Mouse (Mus musculus) hindbrain, postnatal 0 days (tissue): ENCODE data around the gene Sumo2. TPM values are rescaled to one million over a fixed set of nuclear protein-coding genes. Genes with fewer than 3 reads are reported as not detected.

Experiments
- ATAC-seq: fragments of 200-750 bp; cut with Nextera tagmentation; 2 replicates; pipeline ENCODE4 v1.8.0; 2017; ENCODE audit warnings: mild to moderate bottlenecking, moderate TSS enrichment, moderate library complexity
- DNase-seq: peaks from one replicate; pipeline ENCODE4 v3.0.0-alpha.2; 2015; ENCODE audit warnings: low spot score
- H3K27ac ChIP-seq: fragments of 300-500 bp; sonication (generic); 2 replicates; pipeline ENCODE4 v1.5.1; 2014; ENCODE audit warnings: mild to moderate bottlenecking
- H3K27me3 ChIP-seq: fragments of 300-500 bp; sonication (generic); 2 replicates; pipeline ENCODE4 v1.6.1; 2014; ENCODE audit warnings: low read length, mixed read lengths; ENCODE audit not compliant: insufficient read depth
- H3K36me3 ChIP-seq: fragments of 300-500 bp; sonication (generic); 2 replicates; pipeline ENCODE4 v1.6.1; 2014; ENCODE audit warnings: low read length, mixed read lengths; ENCODE audit not compliant: insufficient read depth
- H3K4me1 ChIP-seq: fragments of 300-500 bp; sonication (generic); 2 replicates; pipeline ENCODE4 v1.6.1; 2014; ENCODE audit warnings: antibody characterized with exemption, low read length, mixed read lengths; ENCODE audit not compliant: insufficient read depth
- H3K4me2 ChIP-seq: fragments of 300-500 bp; sonication (generic); 2 replicates; pipeline ENCODE4 v1.6.1; 2014; ENCODE audit warnings: low read depth, mild to moderate bottlenecking, low read length, moderate library complexity, mixed read lengths
- H3K4me3 ChIP-seq: fragments of 300-500 bp; sonication (generic); 2 replicates; pipeline ENCODE4 v1.5.1; 2014; ENCODE audit warnings: low read length
- H3K9ac ChIP-seq: fragments of 300-500 bp; sonication (generic); replicated peaks from 2 replicates; pipeline ENCODE4 v1.6.1; 2014; ENCODE audit warnings: mild to moderate bottlenecking, low read length, moderate library complexity, mixed read lengths
- H3K9me3 ChIP-seq: fragments of 300-500 bp; sonication (generic); 2 replicates; pipeline ENCODE4 v1.6.1; 2016; ENCODE audit warnings: low read length, mixed read lengths
- CTCF ChIP-seq: IDR thresholded peaks from 2 replicates; pipeline ENCODE4 v1.5.1; 2016; ENCODE audit warnings: antibody characterized with exemption, control low read depth, low read depth
- WGBS: fragments of 180-500 bp; shearing (Covaris S2); extraction: QIAGEN DNeasy Blood & Tissue Kit; methylation state at CpG from one replicate; pipeline ENCODE4 v1.1.7; 2014; 5-methylcytosine and 5-hydroxymethylcytosine counted together
- polyA plus RNA-seq: library from polyadenylated mRNA; unstranded; fragments of >200 nt; fragmentation: Nextera tagmentation; extraction: Ambion mirVana; gene quantifications from 2 replicates; pipeline ENCODE4 v1.2.1, GENCODE M21; 2015
- total RNA-seq: library from RNA; depleted of rRNA; stranded (reverse); fragments of >200 nt; gene quantifications from 2 replicates; pipeline ENCODE4 v1.2.3, GENCODE M21; 2014

Gene Sumo2
- total and polyA plus RNA-seq, 2 experiments from 2014 or later: 477 to 981 TPM

- Histone ChIP-seq H3K27me3 (no peaks in the 10 kb centered on the region), H3K4me3 (peak within 1 kb of the TSS; percentile 70), H3K36me3 (peaks cover 21% of the 10 kb centered on the region), H3K27ac (peak within 1 kb of the TSS; percentile 80), H3K9ac (peak within 1 kb of the TSS; percentile 72), H3K9me3 (no peaks in the 10 kb centered on the region), H3K4me1 (no peaks in the 10 kb centered on the region), H3K4me2 (peak within 1 kb of the TSS; percentile 62)
- DNase-seq (peak; percentile 98), ATAC-seq (peak; percentile 95)
- 2% methylated on average over 42 of the region's 42 CpGs for WGBS
- TF ChIP-seq CTCF: no peak
These were observed 28.2 kb upstream of the Sumo2 start, which contains the start of gene Nup85 for GRCm38 (mm10) chr11:115564064-115564809. Gene Nup85 (plus strand): TSS chr11:115564434.

- Histone ChIP-seq H3K4me1 (no peaks in the 10 kb centered on the region), H3K4me3 (peak overlapping the region; percentile 70), H3K4me2 (peak overlapping the region; percentile 62), H3K27me3 (no peaks in the 10 kb centered on the region), H3K9me3 (no peaks in the 10 kb centered on the region), H3K27ac (peak overlapping the region; percentile 80; the same call in 1 of the 2 replicates), H3K9ac (peak overlapping the region; percentile 72; the same call in 1 of the 2 replicates), H3K36me3 (peaks cover 13% of the 10 kb centered on the region)
- no peak for ATAC-seq
- 40% methylated on average over 4 of the region's 4 CpGs for WGBS
- peak; percentile 24; the same call in 1 of the 2 replicates for TF ChIP-seq CTCF
- no peak for DNase-seq
These were observed 27.3 kb upstream of the Sumo2 start for GRCm38 (mm10) chr11:115563406-115563805.

- ATAC-seq: no peak
- Histone ChIP-seq H3K9me3 (no peaks in the 10 kb centered on the region), H3K27me3 (no peaks in the 10 kb centered on the region), H3K4me3 (no peak overlapping the region), H3K4me2 (no peak overlapping the region), H3K27ac (no peak overlapping the region), H3K4me1 (no peaks in the 10 kb centered on the region), H3K36me3 (no peaks in the 10 kb centered on the region), H3K9ac (no peak overlapping the region)
- DNase-seq: no peak
- 82% methylated on average over 17 of the region's 17 CpGs for WGBS
- no peak for TF ChIP-seq CTCF
These were observed 19.6 kb upstream of the Sumo2 start for GRCm38 (mm10) chr11:115555717-115556116.

- no peak for ATAC-seq
- Histone ChIP-seq H3K27me3 (no peaks in the 10 kb centered on the region), H3K27ac (no peak overlapping the region)
These were observed 16.7 kb upstream of the Sumo2 start for GRCm38 (mm10) chr11:115552783-115553182.

DNA sequence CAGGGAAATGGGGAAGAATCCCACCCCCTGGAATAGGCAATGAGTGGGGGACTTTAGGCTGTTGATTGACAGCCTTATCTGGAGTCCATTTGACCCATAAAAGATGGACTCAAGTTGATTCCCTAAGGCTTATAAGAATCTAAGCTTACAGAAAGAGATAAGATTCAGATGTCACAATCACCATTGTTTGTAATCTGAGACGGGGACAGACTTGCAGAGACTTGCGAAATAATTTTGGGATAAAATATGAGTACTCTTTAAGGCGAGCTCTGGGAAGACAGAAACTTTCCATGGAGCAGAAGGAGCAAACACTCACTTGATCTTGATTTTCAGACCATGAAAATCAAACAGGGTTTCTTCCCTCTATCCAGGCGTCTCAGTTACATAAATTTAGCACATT, 7.5 kb upstream of the Sumo2 start:
- no peaks in the 10 kb centered on the region for H3K27me3 ChIP-seq
- H3K9ac ChIP-seq: no peak overlapping the region
- no peak for TF ChIP-seq CTCF
- ATAC-seq: no peak
- H3K4me1 ChIP-seq: no peaks in the 10 kb centered on the region
- H3K27ac ChIP-seq: no peak overlapping the region
- H3K9me3 ChIP-seq: no peaks in the 10 kb centered on the region
- H3K4me2 ChIP-seq: no peak overlapping the region
- 84% methylated on average over 4 of the region's 4 CpGs for WGBS
- no peaks in the 10 kb centered on the region for H3K36me3 ChIP-seq
- DNase-seq: no peak
- H3K4me3 ChIP-seq: no peak overlapping the region

More at GRCm38 (mm10) chr11:115552783-115553182, 16.7 kb upstream of the Sumo2 start:
- 59% methylated on average over 4 of the region's 4 CpGs for WGBS
- Histone ChIP-seq H3K4me1 (no peaks in the 10 kb centered on the region), H3K4me2 (no peak overlapping the region), H3K9me3 (no peaks in the 10 kb centered on the region), H3K9ac (no peak overlapping the region), H3K4me3 (no peak overlapping the region), H3K36me3 (no peaks in the 10 kb centered on the region)
- peak; percentile 54 for TF ChIP-seq CTCF
- DNase-seq: no peak

DNA sequence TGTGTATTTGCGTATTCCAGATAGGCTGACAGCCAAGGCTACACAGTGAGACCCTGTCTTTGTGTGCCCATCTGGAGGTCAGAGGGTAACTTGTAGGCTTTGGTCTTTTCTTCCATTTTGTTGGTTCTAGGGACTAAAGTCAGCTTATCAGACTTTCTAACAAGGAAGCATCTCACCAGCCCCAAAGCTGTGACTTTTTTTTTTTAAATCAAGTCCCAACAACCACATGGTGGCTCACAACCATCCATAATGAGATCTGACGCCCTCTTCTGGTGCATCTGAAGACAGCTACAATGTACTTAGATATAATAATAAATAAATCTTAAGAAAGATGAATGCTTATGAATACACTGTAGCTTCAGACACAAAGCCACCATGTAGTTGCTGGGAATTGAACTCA, 2.0 kb upstream of the Sumo2 start:
- DNase-seq: no peak
- 0 out of 2 replicates have a peak, but pooled peaks have one; percentile 14 for TF ChIP-seq CTCF
- Histone ChIP-seq H3K4me1 (peaks cover 14% of the 10 kb centered on the region), H3K4me2 (no peak overlapping the region), H3K27ac (no peak overlapping the region), H3K9me3 (no peaks in the 10 kb centered on the region), H3K4me3 (no peak overlapping the region), H3K9ac (no peak overlapping the region), H3K27me3 (no peaks in the 10 kb centered on the region), H3K36me3 (peaks cover 5% of the 10 kb centered on the region; the same call in 1 of the 2 replicates)
- 57% methylated on average over 2 of the region's 2 CpGs for WGBS
- no peak for ATAC-seq
